Mouse (Mus musculus) hindbrain, embryonic 10.5 days (tissue): ENCODE data around the gene Abl2. TPM values are rescaled to one million over a fixed set of nuclear protein-coding genes. Genes with fewer than 3 reads are reported as not detected.

Experiments
- DNase-seq: peaks from one replicate; pipeline ENCODE4 v3.0.0-alpha.2; 2017; ENCODE audit warnings: low spot score
- H3K27ac ChIP-seq: fragments of 300-500 bp; sonication (generic); 2 replicates; pipeline ENCODE4 v1.5.1; 2016; ENCODE audit warnings: mild to moderate bottlenecking, moderate library complexity
- H3K27me3 ChIP-seq: fragments of 300-500 bp; sonication (generic); 2 replicates; pipeline ENCODE4 v1.6.1; 2016; ENCODE audit warnings: mild to moderate bottlenecking; ENCODE audit not compliant: poor library complexity, insufficient read depth, severe bottlenecking
- H3K36me3 ChIP-seq: fragments of 300-500 bp; sonication (generic); 2 replicates; pipeline ENCODE4 v1.6.1; 2016; ENCODE audit warnings: mild to moderate bottlenecking, moderate library complexity
- H3K4me1 ChIP-seq: fragments of 300-500 bp; sonication (generic); replicated peaks from 2 replicates; pipeline ENCODE4 v1.6.1; 2016; ENCODE audit warnings: mild to moderate bottlenecking
- H3K4me3 ChIP-seq: fragments of 300-500 bp; sonication (generic); 2 replicates; pipeline ENCODE4 v1.5.1; 2016; ENCODE audit warnings: mild to moderate bottlenecking, moderate library complexity
- H3K9me3 ChIP-seq: fragments of 300-500 bp; sonication (generic); 2 replicates; pipeline ENCODE4 v1.6.1; 2016; ENCODE audit warnings: mild to moderate bottlenecking, moderate library complexity
- WGBS: fragments of 180-500 bp; shearing (Covaris S2); methylation state at CpG from one replicate; pipeline ENCODE4 v1.1.7; 2016; 5-methylcytosine and 5-hydroxymethylcytosine counted together
- polyA plus RNA-seq: library from polyadenylated mRNA; unstranded; fragments of >200 nt; fragmentation: Nextera tagmentation; extraction: Ambion mirVana; gene quantifications from 2 replicates; pipeline ENCODE4 v1.2.1, GENCODE M21; 2016

The Abl2 gene
- polyA plus RNA-seq, 1 experiment from 2014 or later, result 5.1 TPM

DNA sequence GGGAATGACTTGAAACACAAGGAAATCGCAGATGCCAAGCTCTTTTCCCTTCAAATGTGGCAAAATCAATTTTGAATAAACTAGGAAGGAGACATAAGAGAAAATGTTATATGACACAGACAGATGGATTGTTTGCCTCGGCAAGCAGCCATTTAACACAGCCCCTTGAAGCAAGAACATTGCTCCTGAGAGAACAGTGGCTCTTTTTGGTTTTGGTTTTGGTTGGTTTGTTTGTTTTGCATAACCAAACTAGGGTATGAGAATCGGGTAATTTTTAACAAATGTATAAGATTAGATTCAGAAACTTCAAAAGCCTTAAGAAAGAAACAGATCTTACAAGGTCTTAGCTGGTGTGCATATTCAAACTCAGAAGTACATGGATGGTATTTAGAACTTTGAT is 62.4 kb downstream of the Abl2 start:
- WGBS, result 88% methylated on average over 3 of the region's 3 CpGs
- Histone ChIP-seq H3K36me3 (peaks cover 31% of the 10 kb centered on the region), H3K4me1 (peaks cover 30% of the 10 kb centered on the region), H3K27ac (no peak overlapping the region), H3K27me3 (no peaks in the 10 kb centered on the region), H3K9me3 (no peaks in the 10 kb centered on the region), H3K4me3 (no peak overlapping the region)
- DNase-seq, result no peak

- H3K36me3 ChIP-seq, result peaks cover 41% of the 10 kb centered on the region
- no peaks in the 10 kb centered on the region for H3K9me3 ChIP-seq
- WGBS, result 76% methylated on average over 1 of the region's 1 CpGs
- H3K27ac ChIP-seq, result no peak overlapping the region
- no peaks in the 10 kb centered on the region for H3K27me3 ChIP-seq
- DNase-seq, result no peak
- H3K4me3 ChIP-seq, result no peak overlapping the region
- peaks cover 9% of the 10 kb centered on the region; the same call in 1 of the 2 replicates for H3K4me1 ChIP-seq
Measured at GRCm38 (mm10) chr1:156624231-156624630, 65.6 kb downstream of the Abl2 start.

GRCm38 (mm10) chr1:156626729-156627128 is 68.1 kb downstream of the Abl2 start:
- no peak for DNase-seq
- Histone ChIP-seq H3K36me3 (peaks cover 66% of the 10 kb centered on the region), H3K27me3 (no peaks in the 10 kb centered on the region), H3K9me3 (peaks cover 4% of the 10 kb centered on the region; the same call in 1 of the 2 replicates), H3K4me3 (no peak overlapping the region), H3K4me1 (no peaks in the 10 kb centered on the region), H3K27ac (no peak overlapping the region)
- WGBS, result 77% methylated on average over 4 of the region's 4 CpGs

DNA sequence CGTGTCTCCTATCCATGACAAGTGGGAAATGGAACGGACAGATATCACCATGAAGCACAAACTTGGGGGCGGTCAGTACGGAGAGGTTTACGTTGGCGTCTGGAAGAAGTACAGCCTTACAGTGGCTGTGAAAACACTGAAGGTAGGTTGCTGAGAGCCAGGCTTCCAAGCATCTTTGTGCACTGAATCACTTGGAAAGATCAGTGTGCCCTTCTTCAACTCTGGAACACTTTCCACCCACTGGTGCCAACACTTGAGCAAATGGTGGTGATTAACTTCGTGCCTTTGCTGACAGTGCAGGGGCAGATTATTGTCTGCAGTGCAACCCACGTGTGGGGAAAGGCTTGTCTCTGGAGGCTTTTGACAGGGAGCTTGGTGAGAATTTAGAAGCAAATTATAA is 71.4 kb downstream of the Abl2 start:
- H3K27me3 ChIP-seq, result no peaks in the 10 kb centered on the region
- peaks cover 74% of the 10 kb centered on the region for H3K36me3 ChIP-seq
- no peak overlapping the region for H3K27ac ChIP-seq
- H3K4me3 ChIP-seq, result no peak overlapping the region
- WGBS, result 94% methylated on average over 8 of the region's 8 CpGs
- peaks cover 4% of the 10 kb centered on the region; the same call in 1 of the 2 replicates for H3K9me3 ChIP-seq
- no peak for DNase-seq
- no peaks in the 10 kb centered on the region for H3K4me1 ChIP-seq

DNA sequence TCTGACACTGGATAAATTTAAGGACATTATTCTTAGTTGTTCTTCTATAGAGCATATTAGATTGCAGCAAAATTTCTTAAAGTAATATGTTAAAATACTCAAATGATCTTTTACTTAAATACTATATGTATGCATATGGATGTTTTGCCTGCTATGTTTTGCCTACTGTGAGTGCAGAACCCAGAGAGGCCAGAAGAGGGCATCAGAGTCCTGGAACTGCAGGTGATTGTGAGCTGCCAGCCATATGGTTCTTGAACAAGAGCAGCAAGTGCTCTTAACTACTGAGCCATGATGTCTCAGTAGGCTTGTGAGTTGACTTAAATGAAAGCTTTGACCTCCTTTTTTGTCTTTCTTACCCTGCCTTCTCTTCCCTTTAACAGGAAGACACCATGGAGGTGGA is 72.4 kb downstream of the Abl2 start:
- Histone ChIP-seq H3K36me3 (peaks cover 74% of the 10 kb centered on the region), H3K4me3 (no peak overlapping the region), H3K27ac (no peak overlapping the region), H3K4me1 (no peaks in the 10 kb centered on the region), H3K27me3 (no peaks in the 10 kb centered on the region), H3K9me3 (peaks cover 4% of the 10 kb centered on the region; the same call in 1 of the 2 replicates)
- no peak for DNase-seq

GRCm38 (mm10) chr1:156633095-156633494 is 74.5 kb downstream of the Abl2 start:
- peaks cover 4% of the 10 kb centered on the region; the same call in 1 of the 2 replicates for H3K9me3 ChIP-seq
- no peak overlapping the region for H3K27ac ChIP-seq
- no peaks in the 10 kb centered on the region for H3K27me3 ChIP-seq
- peaks cover 85% of the 10 kb centered on the region for H3K36me3 ChIP-seq
- H3K4me1 ChIP-seq, result no peaks in the 10 kb centered on the region
- H3K4me3 ChIP-seq, result no peak overlapping the region
- WGBS, result 82% methylated on average over 10 of the region's 10 CpGs
- DNase-seq, result no peak

DNA sequence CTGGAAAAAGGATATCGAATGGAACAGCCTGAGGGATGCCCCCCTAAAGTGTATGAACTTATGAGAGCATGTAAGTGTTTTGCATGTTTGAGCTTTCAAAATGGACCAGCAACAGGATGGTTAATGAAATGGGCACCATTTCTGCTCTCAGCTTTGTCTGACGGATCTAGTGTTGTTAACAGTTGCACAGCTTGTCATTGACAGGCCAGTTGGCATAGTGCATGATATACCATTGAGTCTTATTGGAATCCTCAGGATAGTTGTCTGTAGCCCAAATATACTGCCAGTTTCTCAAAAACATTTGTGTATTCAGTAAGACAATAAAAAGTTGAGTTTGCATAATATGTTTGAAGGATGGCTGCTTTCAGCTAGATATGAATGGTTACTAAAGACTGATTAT is 76.6 kb downstream of the Abl2 start:
- Histone ChIP-seq H3K4me3 (no peak overlapping the region), H3K27ac (no peak overlapping the region), H3K27me3 (no peaks in the 10 kb centered on the region), H3K36me3 (peaks cover 86% of the 10 kb centered on the region), H3K4me1 (no peaks in the 10 kb centered on the region), H3K9me3 (peaks cover 4% of the 10 kb centered on the region; the same call in 1 of the 2 replicates)
- DNase-seq, result no peak
- WGBS, result 85% methylated on average over 2 of the region's 2 CpGs

DNA sequence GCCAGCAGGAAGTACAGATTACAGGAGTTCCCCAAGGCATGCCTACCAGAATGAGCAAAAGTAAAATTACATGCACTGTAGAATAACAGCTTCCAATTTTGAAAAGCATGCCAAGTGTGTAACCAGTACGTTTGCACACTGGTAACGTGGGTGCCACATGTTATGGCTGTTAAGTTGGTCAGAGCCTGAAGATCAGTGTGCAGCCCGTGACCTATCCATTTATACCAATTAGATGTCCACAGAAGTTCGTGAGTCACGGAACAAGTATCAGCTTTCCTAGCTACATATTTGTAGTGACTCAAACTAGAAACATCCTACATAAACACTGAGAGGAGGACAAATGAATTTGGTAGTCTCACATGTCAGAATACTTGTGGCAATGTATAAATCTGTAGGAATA is 80.9 kb downstream of the Abl2 start:
- no peak for DNase-seq
- Histone ChIP-seq H3K9me3 (no peaks in the 10 kb centered on the region), H3K4me3 (no peak overlapping the region), H3K27ac (no peak overlapping the region), H3K4me1 (peaks cover 15% of the 10 kb centered on the region; the same call in 1 of the 2 replicates), H3K36me3 (peaks cover 86% of the 10 kb centered on the region), H3K27me3 (no peaks in the 10 kb centered on the region)
- WGBS, result 91% methylated on average over 5 of the region's 5 CpGs

GRCm38 (mm10) chr1:156640577-156640976 is 82.0 kb downstream of the Abl2 start:
- no peaks in the 10 kb centered on the region for H3K9me3 ChIP-seq
- H3K4me1 ChIP-seq, result peaks cover 17% of the 10 kb centered on the region; the same call in 1 of the 2 replicates
- peaks cover 80% of the 10 kb centered on the region for H3K36me3 ChIP-seq
- WGBS, result 81% methylated on average over 4 of the region's 4 CpGs
- H3K4me3 ChIP-seq, result no peak overlapping the region
- no peak overlapping the region for H3K27ac ChIP-seq
- no peak for DNase-seq
- no peaks in the 10 kb centered on the region for H3K27me3 ChIP-seq

DNA sequence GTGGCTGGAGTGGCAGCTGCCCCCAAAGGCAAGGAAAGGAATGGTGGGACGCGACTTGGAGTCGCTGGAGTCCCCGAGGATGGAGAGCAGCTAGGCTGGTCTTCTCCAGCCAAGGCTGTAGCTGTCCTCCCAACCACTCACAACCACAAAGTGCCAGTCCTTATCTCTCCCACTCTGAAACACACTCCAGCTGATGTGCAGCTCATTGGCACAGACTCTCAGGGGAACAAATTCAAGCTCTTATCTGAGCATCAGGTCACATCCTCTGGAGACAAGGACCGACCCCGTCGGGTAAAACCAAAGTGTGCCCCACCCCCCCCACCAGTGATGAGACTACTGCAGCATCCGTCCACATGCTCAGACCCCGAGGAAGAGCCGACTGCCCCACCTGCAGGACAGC is 83.2 kb downstream of the Abl2 start:
- WGBS, result 88% methylated on average over 10 of the region's 10 CpGs
- no peak for DNase-seq
- peaks cover 70% of the 10 kb centered on the region for H3K36me3 ChIP-seq
- peaks cover 17% of the 10 kb centered on the region; the same call in 1 of the 2 replicates for H3K4me1 ChIP-seq
- H3K27ac ChIP-seq, result no peak overlapping the region
- H3K4me3 ChIP-seq, result no peak overlapping the region
- no peaks in the 10 kb centered on the region for H3K27me3 ChIP-seq
- H3K9me3 ChIP-seq, result no peaks in the 10 kb centered on the region

GRCm38 (mm10) chr1:156642813-156643212 is 84.2 kb downstream of the Abl2 start:
- Histone ChIP-seq H3K27ac (no peak overlapping the region), H3K9me3 (no peaks in the 10 kb centered on the region), H3K27me3 (no peaks in the 10 kb centered on the region), H3K4me3 (no peak overlapping the region), H3K4me1 (peaks cover 17% of the 10 kb centered on the region; the same call in 1 of the 2 replicates), H3K36me3 (peaks cover 68% of the 10 kb centered on the region)
- 72% methylated on average over 12 of the region's 12 CpGs for WGBS
- no peak for DNase-seq

GRCm38 (mm10) chr1:156644061-156644460 is 85.5 kb downstream of the Abl2 start:
- WGBS, result 60% methylated on average over 10 of the region's 10 CpGs

GRCm38 (mm10) chr1:156644780-156645523 is 86.4 kb downstream of the Abl2 start:
- peaks cover 17% of the 10 kb centered on the region; the same call in 1 of the 2 replicates for H3K4me1 ChIP-seq
- DNase-seq, result no peak
- H3K36me3 ChIP-seq, result peaks cover 59% of the 10 kb centered on the region
- no peak overlapping the region for H3K4me3 ChIP-seq
- H3K9me3 ChIP-seq, result no peaks in the 10 kb centered on the region
- 0 out of 2 replicates have a peak overlapping the region, but pooled peaks have one; percentile 8 for H3K27ac ChIP-seq
- no peaks in the 10 kb centered on the region for H3K27me3 ChIP-seq
- 78% methylated on average over 13 of the region's 13 CpGs for WGBS

More at GRCm38 (mm10) chr1:156644061-156644460, 85.5 kb downstream of the Abl2 start:
- H3K27ac ChIP-seq, result no peak overlapping the region
- no peaks in the 10 kb centered on the region for H3K27me3 ChIP-seq
- no peaks in the 10 kb centered on the region for H3K9me3 ChIP-seq
- no peak overlapping the region for H3K4me3 ChIP-seq
- peaks cover 17% of the 10 kb centered on the region; the same call in 1 of the 2 replicates for H3K4me1 ChIP-seq
- no peak for DNase-seq
- H3K36me3 ChIP-seq, result peaks cover 67% of the 10 kb centered on the region
